Mouse (Mus musculus): Measurements from ENCODE around the gene Mcf2. TPM values are rescaled to one million over a fixed set of nuclear protein-coding genes. Genes with fewer than 3 reads are reported as not detected.
A peak's percentile ranks its signal among the peaks of the same experiment; 100 is the strongest.

The Mcf2 gene
- polyA plus RNA-seq (2014; fragmentation: Nextera tagmentation; extraction: Ambion mirVana), result 0.72 and 0.75 TPM in 2 replicates

- no peaks in the 10 kb centered on the region for H3K27me3 ChIP-seq (ENCODE audit: insufficient read depth, low read length)
- no peaks in the 10 kb centered on the region for H3K36me3 ChIP-seq (ENCODE audit: insufficient read depth)
- H3K4me2 ChIP-seq, result peak within 1 kb of the TSS; percentile 61
- ATAC-seq (ENCODE audit: insufficient read depth) (peak; percentile 82; the same call in 1 of the 2 replicates), DNase-seq (peak; percentile 15)
- no peaks in the 10 kb centered on the region for H3K4me1 ChIP-seq (ENCODE audit: insufficient read depth)
- no peak for TF ChIP-seq CTCF (IDR thresholded peaks at IDR 0.05; ENCODE audit: low read depth)
- WGBS, result 10% methylated on average over 28 of the region's 28 CpGs
- no peak within 1 kb of the TSS for H3K9ac ChIP-seq
- peak within 1 kb of the TSS; percentile 28 for H3K4me3 ChIP-seq (ENCODE audit: low read depth, low read length)
- no peak within 1 kb of the TSS for H3K27ac ChIP-seq (ENCODE audit: low read depth)
- no peaks in the 10 kb centered on the region for H3K9me3 ChIP-seq (ENCODE audit: low read depth, low read length)
These were observed at the start of gene Mcf2 for GRCm38 (mm10) chrX:60178744-60179458. TSS of gene Mcf2 (minus strand) at chrX:60179089.

GRCm38 (mm10) chrX:60187726-60188125, 8.8 kb upstream of the Mcf2 start:
- 39% methylated on average over 1 of the region's 1 CpGs for WGBS
- ATAC-seq (ENCODE audit: insufficient read depth) (no peak), DNase-seq (no peak)
- Histone ChIP-seq H3K9me3 (ENCODE audit: low read depth, low read length) (no peaks in the 10 kb centered on the region), H3K4me3 (ENCODE audit: low read depth, low read length) (no peak overlapping the region), H3K9ac (no peak overlapping the region), H3K4me2 (no peak overlapping the region), H3K27ac (ENCODE audit: low read depth) (no peak overlapping the region), H3K36me3 (ENCODE audit: insufficient read depth) (no peaks in the 10 kb centered on the region), H3K4me1 (ENCODE audit: insufficient read depth) (no peaks in the 10 kb centered on the region), H3K27me3 (ENCODE audit: insufficient read depth, low read length) (no peaks in the 10 kb centered on the region)
- TF ChIP-seq CTCF (IDR thresholded peaks at IDR 0.05; ENCODE audit: low read depth), result no peak

GRCm38 (mm10) chrX:60182611-60183010, 3.7 kb upstream of the Mcf2 start:
- TF ChIP-seq CTCF (IDR thresholded peaks at IDR 0.05; ENCODE audit: low read depth), result no peak
- Histone ChIP-seq H3K4me2 (no peak overlapping the region), H3K9me3 (ENCODE audit: low read depth, low read length) (no peaks in the 10 kb centered on the region), H3K36me3 (ENCODE audit: insufficient read depth) (no peaks in the 10 kb centered on the region), H3K9ac (no peak overlapping the region), H3K4me1 (ENCODE audit: insufficient read depth) (no peaks in the 10 kb centered on the region), H3K27ac (ENCODE audit: low read depth) (no peak overlapping the region), H3K27me3 (ENCODE audit: insufficient read depth, low read length) (no peaks in the 10 kb centered on the region), H3K4me3 (ENCODE audit: low read depth, low read length) (no peak overlapping the region)
- no peak for ATAC-seq (ENCODE audit: insufficient read depth)
- DNase-seq, result no peak
- WGBS, result 58% methylated on average over 3 of the region's 3 CpGs

- Histone ChIP-seq H3K4me2 (peak overlapping the region; percentile 61), H3K9ac (no peak overlapping the region), H3K27me3 (ENCODE audit: insufficient read depth, low read length) (no peaks in the 10 kb centered on the region), H3K4me1 (ENCODE audit: insufficient read depth) (no peaks in the 10 kb centered on the region), H3K27ac (ENCODE audit: low read depth) (no peak overlapping the region), H3K4me3 (ENCODE audit: low read depth, low read length) (peak overlapping the region; percentile 28), H3K9me3 (ENCODE audit: low read depth, low read length) (no peaks in the 10 kb centered on the region), H3K36me3 (ENCODE audit: insufficient read depth) (no peaks in the 10 kb centered on the region)
- 10% methylated on average over 18 of the region's 19 CpGs for WGBS
- TF ChIP-seq CTCF (IDR thresholded peaks at IDR 0.05; ENCODE audit: low read depth), result no peak
- DNase-seq, result no peak
- ATAC-seq (ENCODE audit: insufficient read depth), result peak; percentile 54; the same call in 1 of the 2 replicates
These were observed 705 bp downstream of the Mcf2 start for GRCm38 (mm10) chrX:60178025-60178743.

- ATAC-seq (ENCODE audit: insufficient read depth) (no peak), DNase-seq (no peak)
- WGBS, result 90% methylated on average over 5 of the region's 5 CpGs
- H3K9ac ChIP-seq, result no peak overlapping the region
- H3K4me3 ChIP-seq (ENCODE audit: low read depth, low read length), result no peak overlapping the region
- H3K4me1 ChIP-seq (ENCODE audit: insufficient read depth), result no peaks in the 10 kb centered on the region
- no peaks in the 10 kb centered on the region for H3K9me3 ChIP-seq (ENCODE audit: low read depth, low read length)
- no peaks in the 10 kb centered on the region for H3K36me3 ChIP-seq (ENCODE audit: insufficient read depth)
- H3K27ac ChIP-seq (ENCODE audit: low read depth), result no peak overlapping the region
- no peaks in the 10 kb centered on the region for H3K27me3 ChIP-seq (ENCODE audit: insufficient read depth, low read length)
- H3K4me2 ChIP-seq, result no peak overlapping the region
- no peak for TF ChIP-seq CTCF (IDR thresholded peaks at IDR 0.05; ENCODE audit: low read depth)
These were observed 8.8 kb downstream of the Mcf2 start for GRCm38 (mm10) chrX:60170106-60170505.

GRCm38 (mm10) chrX:60169511-60169910, 9.4 kb downstream of the Mcf2 start:
- H3K4me3 ChIP-seq (ENCODE audit: low read depth, low read length), result no peak overlapping the region
- no peak for ATAC-seq (ENCODE audit: insufficient read depth)
- no peak overlapping the region for H3K9ac ChIP-seq
- H3K4me1 ChIP-seq (ENCODE audit: insufficient read depth), result no peaks in the 10 kb centered on the region
- H3K27me3 ChIP-seq (ENCODE audit: insufficient read depth, low read length), result no peaks in the 10 kb centered on the region
- no peaks in the 10 kb centered on the region for H3K9me3 ChIP-seq (ENCODE audit: low read depth, low read length)
- TF ChIP-seq CTCF (IDR thresholded peaks at IDR 0.05; ENCODE audit: low read depth), result no peak
- no peak overlapping the region for H3K27ac ChIP-seq (ENCODE audit: low read depth)
- 79% methylated on average over 2 of the region's 2 CpGs for WGBS
- no peaks in the 10 kb centered on the region for H3K36me3 ChIP-seq (ENCODE audit: insufficient read depth)
- DNase-seq, result no peak
- H3K4me2 ChIP-seq, result no peak overlapping the region

GRCm38 (mm10) chrX:60168796-60169195, 10.1 kb downstream of the Mcf2 start:
- no peaks in the 10 kb centered on the region for H3K36me3 ChIP-seq (ENCODE audit: insufficient read depth)
- no peak overlapping the region for H3K9ac ChIP-seq
- ATAC-seq (ENCODE audit: insufficient read depth), result no peak
- H3K4me3 ChIP-seq (ENCODE audit: low read depth, low read length), result no peak overlapping the region
- DNase-seq, result no peak
- H3K27me3 ChIP-seq (ENCODE audit: insufficient read depth, low read length), result no peaks in the 10 kb centered on the region
- H3K9me3 ChIP-seq (ENCODE audit: low read depth, low read length), result no peaks in the 10 kb centered on the region
- no peak overlapping the region for H3K27ac ChIP-seq (ENCODE audit: low read depth)
- H3K4me2 ChIP-seq, result no peak overlapping the region
- no peaks in the 10 kb centered on the region for H3K4me1 ChIP-seq (ENCODE audit: insufficient read depth)
- no peak for TF ChIP-seq CTCF (IDR thresholded peaks at IDR 0.05; ENCODE audit: low read depth)
- WGBS, result 58% methylated on average over 2 of the region's 2 CpGs

All from lung, embryonic 14.5 days (tissue).